Mouse (Mus musculus): ENCODE data around the gene Ptgfrn.

The Ptgfrn gene

DNA sequence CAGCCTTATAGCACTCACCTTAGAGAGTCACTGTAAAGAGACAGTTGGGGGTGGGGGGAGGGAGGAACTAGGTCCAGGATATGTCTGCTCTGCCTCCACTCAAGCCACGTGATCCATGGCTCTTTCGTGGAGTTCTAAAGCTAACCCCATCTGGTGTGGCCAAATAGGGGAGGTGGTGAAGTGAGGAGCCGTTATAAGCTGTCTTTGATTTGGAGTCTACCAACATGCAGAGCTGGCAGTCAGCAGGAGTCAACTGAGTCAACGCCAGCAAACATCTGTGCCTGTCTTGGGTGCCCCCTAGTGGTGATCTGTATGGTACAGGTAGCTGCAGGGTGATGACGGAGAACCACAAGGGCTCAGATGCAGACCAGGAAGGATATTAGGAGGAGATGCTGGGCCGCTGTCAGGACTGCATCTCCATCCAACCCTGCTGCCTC lies 111.2 kb downstream of the Ptgfrn start:
- peak; percentile 84 to 88 for DNase-seq

DNA sequence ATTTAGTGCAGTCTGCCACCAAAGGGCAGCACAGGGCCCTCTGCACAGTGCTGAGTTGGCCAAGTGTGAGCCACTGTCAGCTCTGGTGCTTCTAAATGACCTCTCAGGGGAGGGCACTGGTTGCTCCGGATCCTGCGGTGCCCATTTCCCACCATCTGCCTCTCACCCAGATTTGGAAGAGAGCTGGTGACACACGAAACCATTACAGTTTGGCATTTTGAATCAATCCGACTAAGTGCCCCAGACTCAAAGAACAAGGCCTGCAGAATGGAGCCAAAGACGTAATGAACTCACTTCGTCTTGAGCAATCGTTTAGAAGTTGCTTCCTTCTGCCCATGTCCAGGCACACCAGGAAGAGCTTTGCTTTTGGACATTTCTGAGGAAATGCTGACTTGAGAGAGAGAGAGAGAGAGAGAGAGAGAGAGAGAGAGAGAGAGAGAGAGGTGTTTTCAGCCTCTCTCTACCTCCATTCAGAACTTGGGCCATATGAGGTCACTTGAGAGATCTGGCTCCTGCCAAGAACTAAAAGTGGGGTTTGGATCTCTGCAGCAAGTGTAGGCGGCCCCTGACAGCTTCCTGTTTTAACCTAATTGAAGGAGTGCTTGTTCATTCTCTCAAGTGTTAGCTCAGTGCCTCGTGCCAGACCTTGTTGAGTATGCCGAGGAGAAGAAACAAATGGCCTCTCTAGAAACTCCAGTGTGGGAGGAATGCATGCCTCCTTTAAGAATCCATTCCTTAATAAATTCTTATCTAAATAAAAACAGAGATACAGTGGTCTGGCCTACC lies 112.1 kb downstream of the Ptgfrn start:
- DNase-seq: no peak

DNA sequence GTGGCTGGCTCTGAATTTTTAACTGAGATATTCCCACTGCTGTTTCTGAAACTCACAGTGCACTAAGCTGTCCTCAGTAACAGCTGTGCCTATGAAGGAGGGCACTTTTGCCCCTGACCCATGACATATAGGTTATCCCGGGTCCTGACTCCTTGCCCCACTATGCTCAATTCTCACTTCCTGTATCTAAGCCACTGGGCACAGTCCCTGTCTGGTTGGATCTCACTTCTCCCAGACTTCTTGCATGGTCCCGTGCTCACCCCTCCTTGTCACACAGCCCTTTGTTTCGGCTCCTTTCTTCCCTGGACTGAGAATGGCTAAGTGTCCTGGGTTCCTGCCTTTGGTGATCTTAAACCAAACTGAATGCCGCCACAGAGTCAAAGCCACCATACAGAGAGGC lies 115.8 kb downstream of the Ptgfrn start:
- DNase-seq: no peak

DNA sequence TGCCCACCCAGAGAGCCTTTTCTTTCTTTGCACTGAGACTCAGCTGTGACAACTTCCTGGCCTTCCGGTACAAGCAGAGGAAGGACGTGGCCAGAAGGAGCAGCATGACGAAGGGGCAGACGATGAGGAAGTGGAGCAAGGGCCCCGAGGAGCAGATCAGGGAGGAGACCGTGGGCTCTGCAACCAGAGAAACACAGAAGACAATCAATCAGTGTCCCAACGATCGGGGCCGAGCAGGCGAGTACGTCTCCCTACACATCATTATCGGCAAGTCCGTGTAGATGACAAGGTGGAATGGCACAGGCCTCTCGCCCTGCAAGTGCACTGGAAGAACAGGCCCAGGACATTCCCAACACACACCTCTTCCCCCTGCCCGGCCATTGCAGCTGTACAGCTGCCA lies 116.4 kb downstream of the Ptgfrn start:
- DNase-seq: peak in 1 of 2 experiments; percentile 26

DNA sequence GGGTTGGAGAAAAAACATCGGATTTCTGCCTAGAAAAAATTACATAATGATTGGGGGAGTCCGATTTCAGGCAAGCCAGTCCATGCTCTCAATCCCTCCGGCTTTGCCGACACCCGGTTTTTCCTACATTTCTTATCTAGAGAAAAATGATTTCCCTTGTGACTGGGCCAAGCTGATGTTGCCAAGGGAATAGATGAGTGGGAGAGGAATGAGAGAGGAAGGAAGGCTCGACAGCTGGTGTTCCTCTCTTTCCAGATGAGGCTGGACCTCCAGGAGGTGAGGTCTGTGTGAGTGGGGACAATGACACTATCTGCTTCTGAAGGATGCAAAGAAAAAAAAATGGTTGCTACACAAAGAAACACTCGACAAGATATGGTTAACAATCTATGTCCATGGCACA lies 116.9 kb downstream of the Ptgfrn start:
- no peak for DNase-seq
